Mouse (Mus musculus) thymus, adult 2 months (tissue): Measurements from ENCODE around the gene Slc31a1. TPM values are rescaled to one million over a fixed set of nuclear protein-coding genes. Genes with fewer than 3 reads are reported as not detected.
A peak's percentile ranks its signal among the peaks of the same experiment; 100 is the strongest.

Source experiments
- DNase-seq: peaks from one replicate; pipeline ENCODE4 v3.0.0; 2021
- H3K27ac ChIP-seq: fragments of 200-500 bp; 2 replicates; pipeline ENCODE4 v1.5.1; 2012; ENCODE audit warnings: low read length, control low read depth; ENCODE audit not compliant: control insufficient read depth, insufficient read depth
- H3K27me3 ChIP-seq: fragments of 200-500 bp; 2 replicates; pipeline ENCODE4 v1.6.1; 2012; ENCODE audit warnings: mild to moderate bottlenecking, low read length, moderate library complexity, mixed read lengths; ENCODE audit not compliant: control insufficient read depth, insufficient read depth
- H3K36me3 ChIP-seq: fragments of 200-500 bp; 2 replicates; pipeline ENCODE4 v1.6.1; 2012; ENCODE audit warnings: mild to moderate bottlenecking, low read length, moderate library complexity; ENCODE audit not compliant: control insufficient read depth, insufficient read depth
- H3K4me1 ChIP-seq: fragments of 200-500 bp; replicated peaks from 2 replicates; pipeline ENCODE4 v1.6.1; 2012; ENCODE audit warnings: low read length; ENCODE audit not compliant: control insufficient read depth, insufficient read depth
- H3K4me3 ChIP-seq: fragments of 200-500 bp; 2 replicates; pipeline ENCODE4 v1.5.1; 2012; ENCODE audit warnings: mild to moderate bottlenecking, low read length, control low read depth, moderate library complexity; ENCODE audit not compliant: control insufficient read depth, insufficient read depth
- CTCF ChIP-seq: fragments of 200-500 bp; IDR thresholded peaks from 2 replicates; pipeline ENCODE4 v1.5.1; 2012; ENCODE audit warnings: mild to moderate bottlenecking, control low read depth, low read length, moderate library complexity, borderline replicate concordance; ENCODE audit not compliant: control insufficient read depth, poor library complexity, insufficient read depth; ENCODE audit errors: extremely low read depth
- POLR2A ChIP-seq: fragments of 200-500 bp; IDR thresholded peaks from 2 replicates; pipeline ENCODE4 v1.6.1; 2012; ENCODE audit warnings: mild to moderate bottlenecking, low read length, control low read depth, moderate library complexity; ENCODE audit not compliant: control insufficient read depth, poor library complexity, insufficient read depth; ENCODE audit errors: extremely low read depth
- WGBS: fragments of 180-500 bp; shearing (Covaris S2); methylation state at CpG from one replicate; pipeline ENCODE4 v1.1.7; 2018; 5-methylcytosine and 5-hydroxymethylcytosine counted together
- polyA plus RNA-seq: library from polyadenylated mRNA; depleted of rRNA; stranded (reverse); fragments of >200 nt; gene quantifications from 2 replicates; pipeline ENCODE4 v1.2.3, GENCODE M21; 2012; rRNA removed

Gene Slc31a1
- 10.5 TPM in 2 replicates for polyA plus RNA-seq

DNA sequence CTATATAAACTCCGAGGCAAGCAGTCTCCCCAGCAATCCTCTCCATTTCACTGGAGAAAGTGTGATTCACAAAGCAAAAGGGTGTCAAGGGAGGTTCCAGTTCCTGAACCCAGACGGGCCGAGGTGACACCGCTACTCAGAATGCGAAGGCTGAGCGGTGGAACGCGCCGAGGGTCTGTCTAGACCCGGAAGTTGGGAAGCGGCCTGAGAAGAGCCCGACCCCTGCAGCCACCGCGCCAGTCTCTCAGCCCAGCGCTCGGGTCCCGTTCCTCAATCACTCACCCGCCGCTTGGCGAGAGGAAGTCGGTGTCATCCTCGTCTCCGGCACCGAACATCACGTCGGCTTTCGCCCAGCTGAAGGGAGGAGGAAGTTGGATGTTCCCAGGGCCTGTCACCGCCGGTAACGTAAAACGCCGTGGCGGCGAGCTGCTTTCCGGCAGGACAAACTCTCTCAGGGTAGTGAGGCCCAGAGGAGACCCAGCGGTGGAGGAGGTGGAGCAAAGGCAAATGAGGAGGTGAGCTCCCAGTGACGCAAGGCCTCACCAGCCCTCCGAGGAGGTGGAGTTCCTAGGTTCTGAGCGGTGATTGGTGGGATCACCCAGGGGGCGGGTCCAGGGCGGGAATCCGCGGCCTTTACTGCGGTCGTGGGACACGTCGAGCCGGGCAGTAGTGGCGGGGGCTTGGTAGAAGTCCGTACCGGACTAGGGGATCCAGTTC lies at the start of gene Slc31a1, which contains the start of gene Fkbp15:
TSS of gene Slc31a1 (plus strand) at position 640 of the 717 bp plus-strand sequence.
TSS of gene Fkbp15 (minus strand) at position 461 of the 717 bp plus-strand sequence.
- H3K4me3 ChIP-seq: peak within 1 kb of the TSS; percentile 87
- H3K4me1 ChIP-seq: peaks cover 3% of the 10 kb centered on the region; the same call in 1 of the 2 replicates
- H3K27me3 ChIP-seq: no peaks in the 10 kb centered on the region
- peak; percentile 72 for TF ChIP-seq POLR2A
- peak; percentile 39; the same call in 1 of the 2 replicates for TF ChIP-seq CTCF
- H3K27ac ChIP-seq: peak within 1 kb of the TSS; percentile 59
- peak; percentile 95 for DNase-seq
- H3K36me3 ChIP-seq: no peaks in the 10 kb centered on the region
- WGBS: under 1% methylated on average over 51 of the region's 51 CpGs

DNA sequence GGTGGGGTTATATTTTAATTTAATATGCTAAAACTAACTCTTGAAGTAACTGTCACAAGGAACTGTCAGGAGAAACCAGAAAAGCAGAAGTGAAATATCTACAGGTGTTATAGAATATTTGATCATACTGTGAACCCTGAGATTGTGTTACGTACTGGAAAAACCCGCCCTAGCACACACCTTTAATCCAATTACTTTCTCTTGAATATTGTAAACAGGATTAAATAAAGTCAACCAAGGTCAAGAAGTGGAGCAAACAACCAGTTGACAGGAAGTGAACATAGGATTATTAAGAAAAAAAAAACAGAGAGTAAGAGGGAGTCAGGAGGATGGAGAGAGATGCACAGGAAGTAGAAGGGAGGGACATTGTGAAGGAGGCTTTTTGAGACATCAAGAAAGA lies 47.7 kb upstream of the Slc31a1 start:
- Histone ChIP-seq H3K27me3 (no peaks in the 10 kb centered on the region), H3K4me1 (no peaks in the 10 kb centered on the region), H3K36me3 (peaks cover 48% of the 10 kb centered on the region), H3K27ac (no peak overlapping the region), H3K4me3 (no peak overlapping the region)
- TF ChIP-seq CTCF: no peak
- no peak for TF ChIP-seq POLR2A
- 98% methylated on average over 2 of the region's 2 CpGs for WGBS
- no peak for DNase-seq

DNA sequence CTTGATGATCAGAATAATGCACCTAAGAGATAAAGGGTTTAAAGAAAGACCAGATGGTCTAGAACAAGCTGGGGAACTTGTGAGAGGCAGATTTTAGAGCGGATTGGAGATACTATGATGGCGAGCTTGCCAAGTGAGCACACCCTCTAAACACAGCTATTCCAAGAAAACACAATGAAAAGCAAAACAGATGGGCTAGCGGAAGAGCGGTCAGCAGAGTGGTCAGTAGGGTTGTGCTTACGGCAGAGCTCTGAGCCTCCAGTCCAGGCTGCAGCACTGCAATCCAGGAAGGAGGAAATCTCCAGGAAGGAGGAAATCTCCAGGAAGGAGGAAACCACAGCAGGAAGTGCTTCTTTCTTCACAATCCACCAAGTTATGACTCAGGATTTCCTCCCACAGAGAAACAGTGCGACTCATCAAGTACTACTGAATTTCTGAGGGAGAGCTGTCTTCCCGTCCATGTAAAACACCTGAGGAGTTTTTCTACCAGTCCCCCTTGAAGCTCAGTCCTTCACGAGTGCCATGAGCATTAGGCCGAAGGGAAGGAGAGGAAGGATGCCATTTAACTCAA lies 46.8 kb upstream of the Slc31a1 start:
- TF ChIP-seq CTCF: no peak
- TF ChIP-seq POLR2A: no peak
- H3K27ac ChIP-seq: no peak overlapping the region
- 86% methylated on average over 9 of the region's 9 CpGs for WGBS
- no peaks in the 10 kb centered on the region for H3K27me3 ChIP-seq
- H3K36me3 ChIP-seq: peaks cover 53% of the 10 kb centered on the region
- H3K4me1 ChIP-seq: no peaks in the 10 kb centered on the region
- DNase-seq: no peak
- no peak overlapping the region for H3K4me3 ChIP-seq

DNA sequence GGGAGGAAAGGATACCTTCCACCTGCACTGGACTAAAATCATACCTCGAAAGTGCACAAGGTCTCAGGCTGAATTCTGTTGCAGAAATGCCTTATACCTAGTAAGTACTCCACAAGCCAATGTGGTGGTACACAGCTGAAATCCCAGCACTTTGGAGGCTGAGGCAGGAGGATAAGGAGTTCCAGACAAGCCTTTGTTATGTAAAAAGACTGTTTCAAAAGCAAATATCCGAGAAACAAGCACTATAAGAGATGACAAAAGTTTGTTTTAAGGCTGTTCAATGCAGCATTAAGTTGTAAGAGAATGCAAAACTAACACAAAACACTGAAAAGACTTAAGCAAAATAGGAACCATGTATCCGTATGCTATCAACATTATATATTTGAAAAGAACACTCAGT lies 46.0 kb upstream of the Slc31a1 start:
- TF ChIP-seq CTCF (no peak), POLR2A (no peak)
- peaks cover 59% of the 10 kb centered on the region for H3K36me3 ChIP-seq
- no peaks in the 10 kb centered on the region for H3K4me1 ChIP-seq
- H3K4me3 ChIP-seq: no peak overlapping the region
- H3K27me3 ChIP-seq: no peaks in the 10 kb centered on the region
- 97% methylated on average over 3 of the region's 3 CpGs for WGBS
- H3K27ac ChIP-seq: no peak overlapping the region
- no peak for DNase-seq

DNA sequence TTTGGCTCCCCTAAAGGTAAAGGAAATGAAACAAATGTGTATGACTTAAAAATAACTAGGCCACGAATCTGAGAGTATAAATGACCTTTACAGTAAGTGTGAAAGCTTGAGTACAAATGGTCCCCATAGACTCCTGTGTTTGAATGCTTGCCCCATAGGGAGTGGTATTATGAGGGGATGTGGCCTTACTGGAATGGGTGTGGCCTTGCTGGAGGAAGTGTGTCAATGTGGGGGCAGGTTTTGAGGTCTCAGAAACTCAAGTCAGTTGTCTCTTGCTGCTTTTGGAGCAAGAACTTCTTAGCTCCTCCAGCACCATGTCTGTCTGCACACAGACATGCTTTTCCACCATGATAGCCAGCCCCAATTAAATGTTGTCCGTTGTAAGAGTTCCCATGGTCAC lies 44.1 kb upstream of the Slc31a1 start:
- H3K4me1 ChIP-seq: no peaks in the 10 kb centered on the region
- H3K27me3 ChIP-seq: no peaks in the 10 kb centered on the region
- WGBS: 94% methylated on average over 2 of the region's 2 CpGs
- no peak overlapping the region for H3K4me3 ChIP-seq
- H3K36me3 ChIP-seq: peaks cover 66% of the 10 kb centered on the region
- TF ChIP-seq CTCF (no peak), POLR2A (no peak)
- no peak for DNase-seq
- no peak overlapping the region for H3K27ac ChIP-seq

DNA sequence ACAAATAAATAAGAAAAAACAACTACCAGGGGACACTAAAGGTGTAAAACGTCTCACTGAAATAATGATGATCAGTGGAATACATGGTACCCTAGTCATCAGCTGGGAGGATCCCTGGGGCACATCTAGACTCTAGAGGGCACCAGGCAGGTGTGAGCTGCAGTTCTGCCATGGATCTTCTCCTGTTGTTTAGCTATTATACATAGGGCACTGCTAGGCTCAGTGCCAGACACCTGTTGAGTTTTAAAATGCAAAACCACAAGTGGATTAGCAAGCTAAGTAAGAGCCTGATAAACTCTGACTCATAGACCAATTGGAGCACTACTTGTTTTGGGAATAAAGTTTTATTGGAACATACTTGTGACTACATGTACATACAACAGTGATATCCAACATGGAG lies 42.2 kb upstream of the Slc31a1 start:
- 88% methylated on average over 1 of the region's 1 CpGs for WGBS

More for the DNA sequence above, 42.2 kb upstream of the Slc31a1 start:
- Histone ChIP-seq H3K36me3 (peaks cover 66% of the 10 kb centered on the region), H3K4me1 (no peaks in the 10 kb centered on the region), H3K27me3 (no peaks in the 10 kb centered on the region), H3K4me3 (no peak overlapping the region), H3K27ac (no peak overlapping the region)
- DNase-seq: no peak
- TF ChIP-seq CTCF: no peak
